ENCODE assay signal across 17 mouse cellular contexts in genomic region chr19:19921109-19921508, GRCm38 (mm10).
"Had no signal": no experiment of that assay in that cellular context is flagged by ENCODE, and none has a peak within 500 bp of the region (broad histone marks: within the 10 kb centered on the region; RNA-seq: fewer than 3 reads in every experiment).

No protein-coding gene starts in this region.

- H3K9me3 ChIP-seq: liver, embryonic 15.5 days; midbrain, embryonic 10.5 days; midbrain, embryonic 12.5 days; neural tube, embryonic 13.5 days; neural tube, embryonic 15.5 days had no signal

- H3K27ac ChIP-seq: liver, embryonic 15.5 days; midbrain, embryonic 10.5 days; midbrain, embryonic 12.5 days; neural tube, embryonic 13.5 days; neural tube, embryonic 15.5 days had no signal

- DNase-seq: lung, adult 18-20 months; lung, embryonic 14.5 days; lung, postnatal 10 days; lung, postnatal 4 days; midbrain, embryonic 14.5 days; right cerebral cortex, postnatal 14 days; spleen, adult 18-20 months; thymus, adult 18-20 months; thymus, postnatal 14 days; thymus, postnatal 36 days had no signal

- ATAC-seq: midbrain, embryonic 16.5 days had no signal

- H3K27me3 ChIP-seq: liver, embryonic 15.5 days; midbrain, embryonic 12.5 days; neural tube, embryonic 13.5 days; neural tube, embryonic 15.5 days had no signal

- H3K4me1 ChIP-seq: liver, embryonic 15.5 days; midbrain, embryonic 10.5 days; midbrain, embryonic 12.5 days; neural tube, embryonic 13.5 days; neural tube, embryonic 15.5 days had no signal

- H3K4me2 ChIP-seq: liver, embryonic 15.5 days; lung, embryonic 14.5 days; midbrain, embryonic 12.5 days; neural tube, embryonic 13.5 days; neural tube, embryonic 15.5 days had no signal

- H3K9ac ChIP-seq: liver, embryonic 15.5 days; lung, embryonic 14.5 days; midbrain, embryonic 12.5 days; neural tube, embryonic 13.5 days; neural tube, embryonic 15.5 days had no signal

- H3K4me3 ChIP-seq: liver, embryonic 15.5 days; midbrain, embryonic 10.5 days; midbrain, embryonic 12.5 days; myocyte; neural tube, embryonic 13.5 days; neural tube, embryonic 15.5 days had no signal

- H3K36me3 ChIP-seq: liver, embryonic 15.5 days; midbrain, embryonic 10.5 days; midbrain, embryonic 12.5 days; neural tube, embryonic 13.5 days; neural tube, embryonic 15.5 days had no signal
